Mouse (Mus musculus) naive thymus-derived CD4-positive, alpha-beta T cell, adult 5 months (primary cell): ENCODE measurements around the gene Cd24a. TPM values are rescaled to one million over a fixed set of nuclear protein-coding genes. Genes with fewer than 3 reads are reported as not detected.

Experiments used
- polyA plus RNA-seq: library from polyadenylated mRNA; unstranded; fragments of 100-300 nt; shearing (Covaris generic); gene quantifications from one replicate; pipeline ENCODE4 v1.2.1, GENCODE M21; 2017

The Cd24a gene
- polyA plus RNA-seq = 4.2 TPM

DNA sequence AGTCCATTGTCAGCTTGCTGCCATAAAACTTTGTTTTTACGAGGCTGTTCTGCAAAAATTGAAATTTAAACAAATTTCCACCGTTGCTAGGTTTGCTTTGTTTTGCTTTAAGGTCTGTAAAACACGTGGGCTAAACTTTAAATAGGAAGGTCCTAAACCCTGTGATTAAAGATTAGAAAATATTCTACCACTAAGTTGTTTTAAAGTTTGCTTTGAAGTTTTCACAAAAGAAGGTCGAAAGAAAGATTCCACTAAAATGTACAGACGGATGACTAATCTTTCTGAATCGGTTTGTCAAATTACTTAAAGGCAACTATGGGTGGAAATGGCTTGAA, at the start of gene Cd24a:
Gene Cd24a (plus strand): TSS at position 288 of the 335 bp plus-strand sequence.

DNA sequence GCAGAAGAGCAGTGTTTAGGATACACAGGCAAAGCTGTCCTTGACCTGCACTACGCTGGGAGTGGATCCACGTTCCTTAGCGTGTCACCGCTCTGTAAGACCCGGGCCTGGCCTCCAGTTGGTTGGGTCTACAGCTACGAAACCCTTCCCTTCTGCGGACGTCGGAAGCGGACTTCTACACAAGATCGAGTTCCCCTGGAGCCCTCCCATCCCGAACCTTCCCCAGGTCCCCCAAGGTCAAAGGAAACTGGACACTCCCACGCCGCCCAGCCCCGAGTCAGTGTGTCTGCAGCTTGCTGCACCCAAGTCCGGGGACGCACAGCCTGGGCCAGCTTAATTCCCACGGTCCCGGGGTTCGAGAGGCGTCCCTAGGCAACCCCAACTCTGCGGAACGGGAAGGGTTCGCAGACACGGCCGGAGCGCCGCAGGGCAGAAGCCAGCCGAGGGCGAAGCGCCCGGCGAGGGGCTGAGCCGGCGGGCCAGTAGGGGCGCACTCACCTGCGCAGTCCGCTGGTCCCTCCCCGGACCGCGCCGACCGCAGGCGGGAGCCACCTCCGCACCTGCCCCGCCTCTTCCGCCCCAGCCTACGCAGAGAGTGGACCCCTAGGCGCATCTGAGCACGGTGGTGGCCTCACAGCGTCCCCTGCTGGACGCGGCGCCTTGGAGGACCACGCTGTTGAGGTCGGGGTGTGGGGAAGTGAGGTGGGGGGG, 37.5 kb upstream of the Cd24a start, which contains the start of gene 1700021F05Rik:
Gene 1700021F05Rik (minus strand): TSS at position 553 of the 711 bp plus-strand sequence.

Other genes with a start within 250 kb of the Cd24a start
- 6.8 TPM for gene Bend3, start 99.5 kb upstream of the Cd24a start, polyA plus RNA-seq
- gene Gm9803, start 54.2 kb upstream of the Cd24a start, polyA plus RNA-seq = 45.3 TPM
- gene 1700021F05Rik, start 37.3 kb upstream of the Cd24a start, polyA plus RNA-seq = 15.2 TPM